Mouse (Mus musculus): ENCODE measurements around the gene Fam72a. TPM values are rescaled to one million over a fixed set of nuclear protein-coding genes. Genes with fewer than 3 reads are reported as not detected.

Fam72a gene
- polyA plus RNA-seq, 1 experiment from 2014 or later, result 0.77 TPM

Small RNA genes lying within 50 kb of the gene (microRNA-seq; reads per million reads assigned to microRNA genes)
- gene Gm24273, result not detected

Other genes with a start within 250 kb of the Fam72a start
- gene Ikbke, start 248.3 kb upstream of the Fam72a start, polyA plus RNA-seq (2015; fragmentation: Nextera tagmentation; extraction: Ambion mirVana), result 0.73 and 0.77 TPM in 2 replicates
- 26.5 and 31.7 TPM in 2 replicates for gene Srgap2, start 551 bp upstream of the Fam72a start, polyA plus RNA-seq (2015; fragmentation: Nextera tagmentation; extraction: Ambion mirVana)
- not detected in 2 replicates for gene Avpr1b, start 71.3 kb downstream of the Fam72a start, polyA plus RNA-seq (2015; fragmentation: Nextera tagmentation; extraction: Ambion mirVana)
- not detected in 2 replicates for gene Ctse, start 110.4 kb downstream of the Fam72a start, polyA plus RNA-seq (2015; fragmentation: Nextera tagmentation; extraction: Ambion mirVana)
- gene Rab7b, start 160.8 kb downstream of the Fam72a start, polyA plus RNA-seq (2015; fragmentation: Nextera tagmentation; extraction: Ambion mirVana), result 0.68 and 0.87 TPM in 2 replicates
- gene Slc26a9, start 216.1 kb downstream of the Fam72a start, polyA plus RNA-seq (2015; fragmentation: Nextera tagmentation; extraction: Ambion mirVana), result 0.04 TPM in 2 replicates

All from midbrain, embryonic 16.5 days (tissue).